Mouse (Mus musculus) lung, postnatal 36 days (tissue): ENCODE measurements around the gene Prdx2.

Experiments used
- DNase-seq: peaks from one replicate; pipeline ENCODE4 v3.0.0; 2022; ENCODE audit warnings: mixed read lengths

The Prdx2 gene

DNA sequence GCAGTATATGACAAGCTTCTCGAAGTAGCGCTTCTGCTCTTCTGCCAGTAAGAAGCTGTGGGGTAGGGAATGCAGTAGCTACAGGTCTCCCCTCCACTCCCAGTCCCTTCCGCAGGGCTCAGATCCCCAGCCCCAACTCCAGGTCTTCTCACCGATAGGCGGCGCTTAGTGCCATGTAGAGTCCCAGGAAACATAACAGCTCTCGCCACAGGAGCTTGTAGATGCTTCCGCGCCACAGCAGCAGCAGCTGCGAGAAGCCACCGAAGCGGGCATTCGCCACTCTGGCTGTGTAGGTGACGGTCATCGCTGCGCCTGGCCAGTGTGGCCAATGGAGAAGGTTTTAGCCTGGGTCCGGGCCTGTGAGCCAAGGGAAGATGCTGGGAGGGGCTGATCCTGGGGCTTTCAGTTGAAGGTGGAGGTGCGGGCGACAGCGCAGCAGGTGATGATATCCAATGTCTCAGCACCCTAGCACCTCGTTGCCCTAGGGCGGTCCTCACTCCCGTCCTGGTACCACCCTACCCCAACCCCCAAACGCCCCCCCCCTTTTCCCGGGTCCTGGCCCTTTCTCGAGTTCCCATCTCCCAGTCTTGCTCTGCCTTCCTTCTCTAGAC, 43.9 kb downstream of the Prdx2 start:
- DNase-seq, result peak; percentile 89

DNA sequence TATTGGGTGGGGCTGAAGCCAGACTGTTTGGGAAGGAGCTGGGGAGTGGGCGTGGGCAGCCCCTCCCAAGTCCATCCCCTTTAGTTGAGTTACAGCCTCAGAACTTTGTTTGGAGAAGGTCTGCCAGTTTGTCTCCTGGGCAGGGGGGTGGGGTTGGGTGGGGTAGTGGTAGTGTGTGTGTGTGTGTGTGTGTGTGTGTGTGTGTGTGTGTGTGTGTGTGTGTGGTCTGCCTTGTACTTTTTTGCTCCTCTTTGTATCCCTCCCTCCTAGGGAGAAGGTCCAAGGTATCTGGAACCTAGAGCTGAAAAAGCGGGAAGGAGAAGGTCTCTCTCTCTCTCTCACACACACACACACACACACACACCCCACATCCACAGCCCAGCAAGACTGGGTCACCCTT, 45.0 kb downstream of the Prdx2 start, which contains the start of gene Best2:
Gene Best2 (minus strand): TSS at position 101 of the 400 bp plus-strand sequence.
- DNase-seq, result no peak

DNA sequence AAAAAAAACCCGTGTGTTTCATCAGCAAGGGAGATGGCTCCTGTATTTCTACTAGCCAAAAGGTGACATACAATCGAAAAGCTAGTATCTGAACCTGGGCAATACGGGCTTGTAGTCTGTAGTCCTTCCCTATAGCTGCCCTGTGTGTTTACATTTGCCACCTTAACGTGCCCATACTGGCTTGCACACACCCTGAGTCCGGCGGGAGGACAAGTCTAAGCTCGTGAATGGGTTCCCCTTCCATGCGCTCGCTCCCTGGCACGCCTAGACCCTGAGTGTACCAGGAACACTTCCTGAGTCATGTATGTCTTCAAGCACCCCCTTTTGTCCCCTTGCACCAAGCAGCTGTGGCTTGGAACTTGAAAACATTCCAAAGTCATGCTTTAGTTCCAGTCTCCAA, 47.3 kb downstream of the Prdx2 start:
- no peak for DNase-seq

DNA sequence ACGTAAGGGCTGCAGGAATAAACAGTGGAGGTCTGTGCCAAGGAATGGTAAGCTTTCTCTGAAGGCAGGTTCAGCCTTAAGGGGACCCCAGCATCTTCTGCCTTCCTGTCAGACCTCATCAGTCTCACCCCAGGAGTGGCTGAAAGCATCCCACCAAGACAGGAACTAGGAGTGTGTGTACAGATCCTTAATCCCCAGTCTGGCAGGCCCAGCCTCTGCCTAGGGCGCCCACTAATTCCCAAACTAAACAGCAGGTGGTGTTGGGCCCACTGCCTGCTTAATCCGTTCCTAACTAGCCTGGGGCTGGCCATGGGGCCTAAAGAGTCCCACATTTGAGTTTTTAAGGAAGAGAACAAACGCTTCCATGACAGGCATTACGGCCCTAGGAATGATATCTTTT, 47.8 kb downstream of the Prdx2 start:
- DNase-seq, result no peak

DNA sequence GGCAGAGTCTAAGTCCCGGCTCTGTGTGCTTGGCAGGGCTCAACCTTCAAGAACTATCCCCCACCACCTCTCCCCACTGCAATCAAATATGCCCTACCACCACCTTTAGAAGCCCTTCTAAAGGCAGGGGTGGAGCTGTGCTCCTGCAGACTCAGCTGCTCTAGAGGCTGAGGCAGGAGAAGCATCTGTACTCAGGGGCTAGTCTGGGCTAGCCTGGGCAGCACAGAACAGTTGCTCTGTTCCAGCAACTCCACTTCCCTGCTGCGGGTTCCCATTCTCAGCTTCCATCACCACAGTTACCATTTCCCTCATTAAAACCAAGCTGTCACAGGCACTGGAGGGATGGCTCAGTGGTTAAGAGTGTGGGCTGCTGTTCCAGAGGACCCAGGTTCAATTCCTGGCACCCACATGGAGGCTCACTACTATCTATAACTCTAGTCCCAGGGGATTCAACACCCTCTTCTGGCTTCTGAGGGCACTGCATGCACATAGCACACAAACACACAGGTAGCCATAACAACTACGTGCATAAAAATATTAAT, 52.2 kb downstream of the Prdx2 start:
- DNase-seq, result no peak

DNA sequence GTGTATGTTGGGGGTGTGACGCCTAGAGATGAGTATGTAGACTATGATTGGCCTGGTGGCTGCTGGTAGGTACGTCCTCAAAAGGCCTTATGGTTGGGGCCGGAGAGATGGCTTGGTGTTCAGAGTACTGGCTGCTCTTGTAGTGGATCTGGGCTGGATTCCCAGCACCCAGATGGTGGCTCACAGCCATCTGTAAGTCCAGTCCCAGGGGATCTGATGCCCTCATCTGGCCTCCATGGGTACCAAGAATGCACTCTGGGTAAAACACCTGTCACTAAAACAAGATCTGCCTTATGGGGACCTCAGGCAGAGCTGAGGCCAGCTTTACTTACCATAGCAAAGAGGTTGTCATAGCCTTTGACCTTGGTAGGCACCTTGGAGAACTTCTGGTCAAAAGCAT, 54.5 kb downstream of the Prdx2 start:
- no peak for DNase-seq
